Mouse (Mus musculus) liver, postnatal 0 days (tissue): ENCODE measurements at regions not wholly inside any gene's neighbourhood (a gene's known extent, or its start where the extent isn't known, plus 50 kb on each side); places are given as distances from the start of the nearest gene placed in this dataset.

Experiments used
- CTCF ChIP-seq: sonication (generic); IDR thresholded peaks from 2 replicates; pipeline ENCODE4 v1.5.1; 2016; ENCODE audit warnings: antibody characterized with exemption, low read depth
- EP300 ChIP-seq: IDR thresholded peaks from 2 replicates; pipeline ENCODE4 v1.6.1; 2016; ENCODE audit warnings: antibody characterized with exemption, low read depth, mild to moderate bottlenecking

GRCm38 (mm10) chr3:21961091-21961490 is 115.4 kb upstream of the Tbl1xr1 start:
- TF ChIP-seq CTCF (no peak), EP300 (no peak)
